Mouse (Mus musculus) macrophage (primary cell): ENCODE data around the gene Pdzd3. TPM values are rescaled to one million over a fixed set of nuclear protein-coding genes. Genes with fewer than 3 reads are reported as not detected.
A peak's percentile ranks its signal among the peaks of the same experiment; 100 is the strongest.
"Not testable (repeated sequence)": the region's sequence is repeated elsewhere in the genome, so short reads cannot be mapped to it uniquely, and the experiment has no call there.

Experiments
- H3K27ac ChIP-seq: fragments of 350-480 bp; formaldehyde crosslinking; 2 replicates; pipeline ENCODE4 v1.9.0; 2021
- H3K36me3 ChIP-seq: fragments of 350-480 bp; formaldehyde crosslinking; 2 replicates; pipeline ENCODE4 v1.9.0; 2021; ENCODE audit errors: inconsistent target
- H3K4me3 ChIP-seq: fragments of 350-480 bp; formaldehyde crosslinking; 2 replicates; pipeline ENCODE4 v1.9.0; 2021; ENCODE audit errors: inconsistent target
- H3K79me2 ChIP-seq: fragments of 350-480 bp; formaldehyde crosslinking; 2 replicates; pipeline ENCODE4 v1.9.0; 2021; ENCODE audit errors: inconsistent target
- WGBS: methylation state at CpG from one replicate; pipeline ENCODE4 v1.1.7; 2026; ENCODE audit warnings: inconsistent platforms; ENCODE audit not compliant: missing documents; 5-methylcytosine and 5-hydroxymethylcytosine counted together
- polyA plus RNA-seq: library from polyadenylated mRNA; stranded (reverse); fragments of 250-400 nt; gene quantifications from 3 replicates; pipeline ENCODE4 v1.2.4, GENCODE M21; 2018; ENCODE audit warnings: inconsistent platforms
- total RNA-seq, 78 experiments: library from RNA; depleted of rRNA; stranded (reverse); fragments of 250-400 nt; gene quantifications; 1 replicate in 9 of 78; 2 replicates in 24 of 78; 3 replicates in 43 of 78; 4 replicates in 2 of 78; pipeline ENCODE4 v1.2.4; 2018; ENCODE audit warnings: inconsistent platforms in 56 of 78

The Pdzd3 gene
- 1 to 10 TPM in 1 of 26 experiments, under 1 TPM in 3, not detected in 22; 0.30 to 1.3 (median 0.36) TPM for total RNA-seq (2018; cell fraction: chromatin; rRNA removed)
- total RNA-seq (2018; cell fraction: cytosol; rRNA removed), result under 1 TPM in 2 of 26 experiments, not detected in 24; 0.09 to 0.19 TPM
- under 1 TPM in 4 of 26 experiments, not detected in 22; 0.22 to 0.30 (median 0.27) TPM for total RNA-seq (2018; cell fraction: nucleus; rRNA removed)
- not detected in 3 replicates for polyA plus RNA-seq

DNA sequence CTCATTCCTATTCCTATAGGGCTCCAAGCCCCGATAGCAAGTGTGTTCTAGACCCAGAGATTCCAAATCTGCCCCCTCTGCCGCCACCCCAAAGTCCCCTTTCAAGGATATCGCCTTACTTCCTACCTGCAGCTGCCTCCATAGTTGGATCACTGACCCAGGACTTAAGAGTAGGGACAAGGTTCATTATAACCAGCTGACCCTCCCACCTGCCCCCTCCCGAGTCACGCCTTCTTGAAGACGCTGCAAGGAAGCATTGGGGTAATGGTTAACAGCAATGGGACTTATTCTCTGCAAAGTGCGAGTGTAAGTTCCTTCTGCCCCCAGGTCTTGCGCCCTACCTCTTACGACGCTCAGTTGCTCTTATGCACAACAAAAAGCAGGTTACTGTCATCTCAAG, at the start of gene Pdzd3:
TSS of gene Pdzd3 (minus strand) at position 158 of the 400 bp plus-strand sequence.
- Histone ChIP-seq H3K79me2 (no peaks in the 10 kb centered on the region), H3K27ac (no peak within 1 kb of the TSS), H3K36me3 (peaks cover 15% of the 10 kb centered on the region; the same call in 1 of the 2 replicates), H3K4me3 (no peak within 1 kb of the TSS)
- 96% methylated on average over 10 of the region's 10 CpGs for WGBS

- H3K36me3 ChIP-seq, result peaks cover 75% of the 10 kb centered on the region
- not testable (repeated sequence) for H3K4me3 ChIP-seq, H3K27ac ChIP-seq
- WGBS, result 100% methylated on average over 3 of the region's 3 CpGs
- H3K79me2 ChIP-seq, result peaks cover 35% of the 10 kb centered on the region
Observed at GRCm38 (mm10) chr9:44300001-44300400, 48.7 kb upstream of the Pdzd3 start.

DNA sequence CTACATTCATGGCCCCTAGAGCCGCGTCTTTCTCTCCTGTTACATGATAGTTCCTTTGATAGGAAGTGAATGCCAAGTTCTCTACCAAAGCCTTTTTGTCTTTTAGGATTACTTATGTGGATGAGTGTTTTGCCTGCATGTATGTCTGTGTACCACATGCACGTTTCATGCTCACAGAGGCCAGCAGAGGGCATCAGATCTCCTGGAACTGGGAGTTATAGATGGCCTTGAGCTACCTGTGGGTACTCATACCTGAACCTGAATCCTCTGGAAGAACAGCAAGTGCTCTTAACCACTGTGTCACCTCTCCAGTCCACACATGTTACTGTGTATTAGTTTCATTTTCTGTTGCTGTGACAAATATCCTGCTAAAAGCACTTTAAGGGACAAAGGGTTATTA, 41.2 kb upstream of the Pdzd3 start:
- no peak overlapping the region for H3K4me3 ChIP-seq
- peaks cover 67% of the 10 kb centered on the region for H3K36me3 ChIP-seq
- H3K27ac ChIP-seq, result no peak overlapping the region
- WGBS, result 82% methylated on average over 3 of the region's 3 CpGs
- H3K79me2 ChIP-seq, result no peaks in the 10 kb centered on the region

- 60% methylated on average over 11 of the region's 11 CpGs for WGBS
- Histone ChIP-seq H3K36me3 (peaks cover 36% of the 10 kb centered on the region), H3K4me3 (no peak overlapping the region), H3K79me2 (no peaks in the 10 kb centered on the region), H3K27ac (no peak overlapping the region)
Observed at GRCm38 (mm10) chr9:44288959-44289291, 37.7 kb upstream of the Pdzd3 start.

- WGBS, result 6% methylated on average over 38 of the region's 38 CpGs
- Histone ChIP-seq H3K27ac (no peak within 1 kb of the TSS), H3K4me3 (no peak within 1 kb of the TSS), H3K36me3 (peaks cover 30% of the 10 kb centered on the region), H3K79me2 (no peaks in the 10 kb centered on the region)
Observed at GRCm38 (mm10) chr9:44288076-44288958, 37.0 kb upstream of the Pdzd3 start, which contains the start of gene Abcg4. Abcg4 (minus strand) TSS chr9:44288615.

- 9% methylated on average over 40 of the region's 47 CpGs for WGBS
- Histone ChIP-seq H3K36me3 (peaks cover 22% of the 10 kb centered on the region), H3K4me3 (no peak overlapping the region), H3K27ac (no peak overlapping the region), H3K79me2 (no peaks in the 10 kb centered on the region)
Observed at GRCm38 (mm10) chr9:44287401-44288075, 36.3 kb upstream of the Pdzd3 start.

- H3K36me3 ChIP-seq, result peaks cover 17% of the 10 kb centered on the region
- no peaks in the 10 kb centered on the region for H3K79me2 ChIP-seq
- no peak overlapping the region for H3K27ac ChIP-seq
- H3K4me3 ChIP-seq, result no peak overlapping the region
- 29% methylated on average over 11 of the region's 11 CpGs for WGBS
Observed at GRCm38 (mm10) chr9:44287003-44287400, 35.7 kb upstream of the Pdzd3 start.

- Histone ChIP-seq H3K79me2 (no peaks in the 10 kb centered on the region), H3K27ac (no peak overlapping the region), H3K4me3 (no peak overlapping the region), H3K36me3 (peaks cover 10% of the 10 kb centered on the region)
- WGBS, result 14% methylated on average over 5 of the region's 6 CpGs
Observed at GRCm38 (mm10) chr9:44286256-44286850, 35.1 kb upstream of the Pdzd3 start.

DNA sequence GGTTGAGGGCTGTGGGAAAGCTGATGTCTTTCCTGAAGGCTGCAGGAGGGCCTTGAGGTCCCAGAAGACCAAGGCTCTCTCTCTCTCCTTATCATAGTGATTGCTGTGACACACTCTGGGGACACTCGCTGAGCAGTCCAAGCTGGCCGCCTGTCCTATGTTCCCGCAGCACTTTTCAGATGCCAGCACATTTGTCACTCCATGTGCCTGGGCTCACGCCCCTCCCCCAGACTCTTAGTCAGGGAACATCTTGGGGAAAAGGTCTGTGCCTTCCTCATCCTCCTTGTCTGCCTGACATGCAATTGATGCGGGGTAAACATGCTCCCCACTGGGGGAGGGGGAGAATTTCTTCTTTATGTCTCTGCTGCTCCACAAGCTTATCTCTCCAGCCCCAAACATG, 31.9 kb upstream of the Pdzd3 start:
- no peaks in the 10 kb centered on the region for H3K36me3 ChIP-seq
- H3K79me2 ChIP-seq, result no peaks in the 10 kb centered on the region
- no peak overlapping the region for H3K27ac ChIP-seq
- 80% methylated on average over 5 of the region's 5 CpGs for WGBS
- no peak overlapping the region for H3K4me3 ChIP-seq

- H3K4me3 ChIP-seq, result no peak overlapping the region
- H3K79me2 ChIP-seq, result no peaks in the 10 kb centered on the region
- no peak overlapping the region for H3K27ac ChIP-seq
- 92% methylated on average over 4 of the region's 4 CpGs for WGBS
- no peaks in the 10 kb centered on the region for H3K36me3 ChIP-seq
Observed at GRCm38 (mm10) chr9:44269973-44270372, 18.7 kb upstream of the Pdzd3 start.

- H3K27ac ChIP-seq, result no peak overlapping the region
- 94% methylated on average over 2 of the region's 3 CpGs for WGBS
- no peaks in the 10 kb centered on the region for H3K79me2 ChIP-seq
- H3K4me3 ChIP-seq, result no peak overlapping the region
- peaks cover 5% of the 10 kb centered on the region; the same call in 1 of the 2 replicates for H3K36me3 ChIP-seq
Observed at GRCm38 (mm10) chr9:44269077-44269476, 17.8 kb upstream of the Pdzd3 start.

GRCm38 (mm10) chr9:44268432-44268831, 17.2 kb upstream of the Pdzd3 start, which contains the start of gene Nlrx1:
Nlrx1 (minus strand) TSS chr9:44268599.
- Histone ChIP-seq H3K4me3 (peak within 1 kb of the TSS; percentile 44), H3K79me2 (no peaks in the 10 kb centered on the region), H3K27ac (peak within 1 kb of the TSS; percentile 40), H3K36me3 (peaks cover 12% of the 10 kb centered on the region)
- 18% methylated on average over 6 of the region's 6 CpGs for WGBS

DNA sequence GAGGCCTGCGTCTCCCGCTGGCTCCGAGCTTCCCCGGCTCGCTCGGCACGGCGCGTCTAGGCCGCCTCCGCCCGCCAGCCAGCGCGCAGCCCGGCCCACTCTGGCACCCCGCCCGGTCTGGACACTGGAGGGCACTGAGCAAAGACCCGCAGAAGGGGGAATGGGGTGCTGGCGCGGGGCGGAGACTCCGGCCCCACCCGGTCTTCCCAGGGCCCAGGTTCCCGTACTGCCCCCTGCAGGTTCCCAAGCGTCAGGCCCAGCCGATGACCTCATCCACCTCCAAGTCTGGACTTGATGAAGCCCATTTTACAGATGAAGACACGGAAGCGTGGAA, 16.7 kb upstream of the Pdzd3 start:
- H3K4me3 ChIP-seq, result no peak overlapping the region
- no peaks in the 10 kb centered on the region for H3K79me2 ChIP-seq
- WGBS, result 4% methylated on average over 28 of the region's 28 CpGs
- H3K27ac ChIP-seq, result no peak overlapping the region
- peaks cover 16% of the 10 kb centered on the region for H3K36me3 ChIP-seq

GRCm38 (mm10) chr9:44267319-44268026, 16.2 kb upstream of the Pdzd3 start:
- WGBS, result 14% methylated on average over 22 of the region's 23 CpGs
- peaks cover 21% of the 10 kb centered on the region for H3K36me3 ChIP-seq
- peak overlapping the region; percentile 40 for H3K27ac ChIP-seq
- peak overlapping the region; percentile 44 for H3K4me3 ChIP-seq
- no peaks in the 10 kb centered on the region for H3K79me2 ChIP-seq
